Mouse (Mus musculus): ENCODE measurements around the gene Fancd2os. TPM values are rescaled to one million over a fixed set of nuclear protein-coding genes. Genes with fewer than 3 reads are reported as not detected.
A peak's percentile ranks its signal among the peaks of the same experiment; 100 is the strongest.

The Fancd2os gene
- polyA plus RNA-seq, 1 experiment from 2014 or later = not detected

- Histone ChIP-seq H3K4me3 (ENCODE audit: low read depth, low read length) (peak overlapping the region; percentile 68; the same call in 1 of the 2 replicates), H3K9ac (ENCODE audit: low read length) (no peak overlapping the region), H3K27ac (replicated peaks) (no peak overlapping the region; the same call in 1 of the 2 replicates), H3K4me2 (replicated peaks; ENCODE audit: low read depth) (peak overlapping the region; percentile 77), H3K9me3 (ENCODE audit: control insufficient read depth, low read length) (no peaks in the 10 kb centered on the region), H3K27me3 (ENCODE audit: control insufficient read depth, insufficient read depth, low read length) (no peaks in the 10 kb centered on the region), H3K4me1 (replicated peaks; ENCODE audit: control insufficient read depth, insufficient read depth) (no peaks in the 10 kb centered on the region; the same call in 1 of the 2 replicates), H3K36me3 (ENCODE audit: control insufficient read depth, insufficient read depth, low read length) (peaks cover 11% of the 10 kb centered on the region)
- DNase-seq (ENCODE audit: low spot score) = no peak
- WGBS = 28% methylated on average over 5 of the region's 5 CpGs
- TF ChIP-seq CTCF (IDR thresholded peaks at IDR 0.05; ENCODE audit: low read depth) = no peak
- ATAC-seq (ENCODE audit: low FRiP score, low TSS enrichment) = no peak
These were observed 24.7 kb upstream of the Fancd2os start for GRCm38 (mm10) chr6:113624989-113625770.

- H3K9me3 ChIP-seq (ENCODE audit: control insufficient read depth, low read length) = no peaks in the 10 kb centered on the region
- no peak for TF ChIP-seq EP300 (optimal IDR thresholded peaks at IDR 0.05)
- peak; percentile 36; the same call in 1 of the 2 replicates for TF ChIP-seq CTCF (IDR thresholded peaks at IDR 0.05; ENCODE audit: low read depth)
- peaks cover 3% of the 10 kb centered on the region; the same call in 1 of the 2 replicates for H3K36me3 ChIP-seq (ENCODE audit: control insufficient read depth, insufficient read depth, low read length)
- H3K4me3 ChIP-seq (ENCODE audit: low read depth, low read length) = peak within 1 kb of the TSS; percentile 68
- peak; percentile 91 for ATAC-seq (ENCODE audit: low FRiP score, low TSS enrichment)
- H3K27ac ChIP-seq (replicated peaks) = peak within 1 kb of the TSS; percentile 94
- no peaks in the 10 kb centered on the region; the same call in 1 of the 2 replicates for H3K4me1 ChIP-seq (replicated peaks; ENCODE audit: control insufficient read depth, insufficient read depth)
- H3K4me2 ChIP-seq (replicated peaks; ENCODE audit: low read depth) = peak within 1 kb of the TSS; percentile 77
- peak; percentile 90 for DNase-seq (ENCODE audit: low spot score)
- WGBS = under 1% methylated on average over 68 of the region's 76 CpGs
- no peaks in the 10 kb centered on the region for H3K27me3 ChIP-seq (ENCODE audit: control insufficient read depth, insufficient read depth, low read length)
- H3K9ac ChIP-seq (ENCODE audit: low read length) = peak within 1 kb of the TSS; percentile 79
These were observed 23.6 kb upstream of the Fancd2os start, which contains the start of gene Vhl for GRCm38 (mm10) chr6:113623941-113624751. Vhl (plus strand) TSS chr6:113623959.

GRCm38 (mm10) chr6:113623386-113623785 lies 22.9 kb upstream of the Fancd2os start:
- no peaks in the 10 kb centered on the region; the same call in 1 of the 2 replicates for H3K4me1 ChIP-seq (replicated peaks; ENCODE audit: control insufficient read depth, insufficient read depth)
- TF ChIP-seq CTCF (IDR thresholded peaks at IDR 0.05; ENCODE audit: low read depth) = no peak
- no peak for TF ChIP-seq EP300 (optimal IDR thresholded peaks at IDR 0.05)
- no peaks in the 10 kb centered on the region for H3K9me3 ChIP-seq (ENCODE audit: control insufficient read depth, low read length)
- no peaks in the 10 kb centered on the region for H3K27me3 ChIP-seq (ENCODE audit: control insufficient read depth, insufficient read depth, low read length)
- H3K27ac ChIP-seq (replicated peaks) = peak overlapping the region; percentile 94; the same call in 1 of the 2 replicates
- no peak for ATAC-seq (ENCODE audit: low FRiP score, low TSS enrichment)
- H3K4me2 ChIP-seq (replicated peaks; ENCODE audit: low read depth) = peak overlapping the region; percentile 77
- H3K4me3 ChIP-seq (ENCODE audit: low read depth, low read length) = peak overlapping the region; percentile 68
- no peak for DNase-seq (ENCODE audit: low spot score)
- WGBS = 66% methylated on average over 5 of the region's 5 CpGs
- peaks cover 2% of the 10 kb centered on the region; the same call in 1 of the 2 replicates for H3K36me3 ChIP-seq (ENCODE audit: control insufficient read depth, insufficient read depth, low read length)
- H3K9ac ChIP-seq (ENCODE audit: low read length) = peak overlapping the region; percentile 79

GRCm38 (mm10) chr6:113615489-113615888 lies 15.0 kb upstream of the Fancd2os start:
- 87% methylated on average over 4 of the region's 4 CpGs for WGBS
- DNase-seq (ENCODE audit: low spot score) (no peak), ATAC-seq (ENCODE audit: low FRiP score, low TSS enrichment) (no peak)
- Histone ChIP-seq H3K4me3 (ENCODE audit: low read depth, low read length) (no peak overlapping the region), H3K4me1 (replicated peaks; ENCODE audit: control insufficient read depth, insufficient read depth) (no peaks in the 10 kb centered on the region), H3K27ac (replicated peaks) (no peak overlapping the region), H3K9me3 (ENCODE audit: control insufficient read depth, low read length) (no peaks in the 10 kb centered on the region), H3K27me3 (ENCODE audit: control insufficient read depth, insufficient read depth, low read length) (no peaks in the 10 kb centered on the region), H3K36me3 (ENCODE audit: control insufficient read depth, insufficient read depth, low read length) (peaks cover 24% of the 10 kb centered on the region), H3K4me2 (replicated peaks; ENCODE audit: low read depth) (no peak overlapping the region), H3K9ac (ENCODE audit: low read length) (no peak overlapping the region)
- no peak for TF ChIP-seq CTCF (IDR thresholded peaks at IDR 0.05; ENCODE audit: low read depth)
- no peak for TF ChIP-seq EP300 (optimal IDR thresholded peaks at IDR 0.05)

GRCm38 (mm10) chr6:113614997-113615396 lies 14.5 kb upstream of the Fancd2os start:
- H3K36me3 ChIP-seq (ENCODE audit: control insufficient read depth, insufficient read depth, low read length) = peaks cover 24% of the 10 kb centered on the region

More at GRCm38 (mm10) chr6:113614997-113615396, 14.5 kb upstream of the Fancd2os start:
- no peak for TF ChIP-seq EP300 (optimal IDR thresholded peaks at IDR 0.05)
- TF ChIP-seq CTCF (IDR thresholded peaks at IDR 0.05; ENCODE audit: low read depth) = no peak
- no peaks in the 10 kb centered on the region for H3K9me3 ChIP-seq (ENCODE audit: control insufficient read depth, low read length)
- no peak overlapping the region for H3K27ac ChIP-seq (replicated peaks)
- H3K4me2 ChIP-seq (replicated peaks; ENCODE audit: low read depth) = no peak overlapping the region
- no peak overlapping the region for H3K4me3 ChIP-seq (ENCODE audit: low read depth, low read length)
- no peaks in the 10 kb centered on the region for H3K4me1 ChIP-seq (replicated peaks; ENCODE audit: control insufficient read depth, insufficient read depth)
- no peak overlapping the region for H3K9ac ChIP-seq (ENCODE audit: low read length)
- 96% methylated on average over 8 of the region's 8 CpGs for WGBS
- DNase-seq (ENCODE audit: low spot score) (no peak), ATAC-seq (ENCODE audit: low FRiP score, low TSS enrichment) (no peak)
- no peaks in the 10 kb centered on the region for H3K27me3 ChIP-seq (ENCODE audit: control insufficient read depth, insufficient read depth, low read length)
